Mouse (Mus musculus) c-Kit-positive CD71-negative TER-119-negative erythroid progenitor cells, embryonic 14.5 days (primary cell): ENCODE results near the gene Nfx1.
A peak's percentile ranks its signal among the peaks of the same experiment; 100 is the strongest.

ENCODE experiments used
- DNase-seq: peaks from one replicate; pipeline ENCODE4 v3.0.0-alpha.2; 2013; ENCODE audit warnings: low read depth

The Nfx1 gene

DNA sequence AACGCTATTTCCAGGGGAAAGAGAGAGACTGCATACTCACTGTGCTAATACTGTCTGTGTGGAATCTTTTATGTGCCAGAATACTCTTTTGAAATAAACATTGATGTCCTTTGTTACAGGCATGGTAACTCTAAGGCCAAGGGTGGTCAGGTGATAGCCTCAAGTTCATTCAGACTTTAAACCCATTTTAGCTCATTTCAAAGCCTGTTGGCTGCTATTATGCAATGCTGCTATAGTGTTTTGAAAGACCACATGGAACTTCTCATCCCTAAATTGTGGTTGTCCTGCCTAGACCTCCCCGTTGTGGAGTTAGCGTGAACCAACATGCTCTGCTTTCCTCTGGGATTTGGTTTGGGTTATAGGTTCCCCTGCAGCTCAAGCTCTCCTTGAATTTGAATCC is 5.0 kb downstream of the Nfx1 start:
- DNase-seq = no peak

DNA sequence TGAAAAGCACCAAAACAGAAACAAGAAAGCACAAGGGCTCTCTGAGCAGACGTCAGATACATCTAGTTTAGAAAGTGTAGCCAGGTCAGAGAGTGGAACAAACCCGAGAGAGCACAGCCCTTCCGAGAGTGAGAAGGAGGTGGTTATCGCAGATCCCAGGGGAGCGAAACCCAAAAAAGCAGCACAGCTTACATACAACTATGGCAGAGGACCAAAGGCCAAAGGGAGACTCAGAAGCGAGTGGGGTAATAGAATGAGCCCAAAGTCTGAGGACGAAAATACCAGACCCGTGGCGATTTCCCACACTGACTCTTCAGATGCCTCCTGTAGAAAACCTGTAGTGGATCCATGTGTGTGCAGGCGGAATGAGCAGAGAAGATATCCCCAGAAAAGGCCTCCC is 5.9 kb downstream of the Nfx1 start:
- DNase-seq = no peak

- no peak for DNase-seq
Observed at GRCm38 (mm10) chr4:40979430-40979829, 8.7 kb downstream of the Nfx1 start.

DNA sequence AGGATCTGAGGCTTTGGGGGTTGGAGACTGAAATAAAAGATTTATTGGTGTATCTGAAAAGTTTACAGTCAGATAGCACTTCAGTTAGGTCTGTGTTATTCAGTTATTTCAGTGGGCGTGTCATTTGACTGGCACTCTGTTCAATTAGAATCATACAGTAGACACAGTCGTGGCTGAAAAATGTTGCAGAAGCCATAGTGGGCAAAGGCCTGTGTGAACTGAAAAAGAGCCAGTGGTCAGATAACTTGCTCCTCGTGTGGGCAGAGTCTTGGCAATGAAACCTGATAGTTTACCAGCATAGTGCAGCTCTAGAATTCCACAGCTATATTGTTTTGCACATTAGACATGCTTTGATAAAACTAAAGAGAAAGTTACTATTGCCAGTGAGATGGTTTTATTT is 11.8 kb downstream of the Nfx1 start:
- no peak for DNase-seq

DNA sequence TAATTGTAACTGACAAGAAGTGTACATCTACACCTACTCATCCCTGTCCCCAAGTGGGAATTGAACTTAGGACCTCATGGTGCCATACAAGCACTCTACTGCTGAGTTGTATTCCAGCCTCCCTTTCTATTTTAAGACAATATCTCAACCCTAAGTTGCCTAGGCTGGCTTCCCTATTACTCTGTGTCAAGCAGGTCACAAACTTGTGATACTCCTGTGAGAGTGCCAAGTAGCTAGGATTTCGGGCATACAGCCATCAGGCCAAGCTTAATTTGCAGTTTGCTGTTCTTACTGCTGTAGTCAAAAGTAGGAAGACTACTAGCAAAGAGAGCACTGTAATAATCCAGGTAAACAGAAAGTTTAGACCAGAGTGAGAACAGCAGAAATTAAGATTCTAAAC is 13.0 kb downstream of the Nfx1 start:
- DNase-seq = no peak

DNA sequence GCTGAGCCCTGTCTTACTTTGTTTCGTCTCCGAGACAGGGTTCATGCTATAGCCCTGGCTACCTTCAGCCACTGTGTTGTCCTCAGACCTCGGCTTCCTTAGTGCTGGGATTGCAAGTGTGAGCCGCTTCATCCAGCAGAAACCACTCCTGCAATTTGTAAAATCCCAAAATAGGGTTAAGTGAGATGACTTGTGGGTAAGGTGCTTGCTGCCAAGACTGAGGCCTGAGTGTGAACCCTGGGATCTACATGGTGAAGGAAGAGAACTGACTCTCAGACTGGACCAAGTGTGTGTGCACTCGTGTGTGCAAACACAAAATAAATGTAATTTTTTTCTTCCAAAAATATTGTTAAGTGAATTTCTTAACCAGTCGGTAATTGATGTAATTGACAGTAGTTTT is 18.9 kb downstream of the Nfx1 start:
- no peak for DNase-seq

GRCm38 (mm10) chr4:40996302-40996701 is 25.6 kb downstream of the Nfx1 start:
- DNase-seq = no peak

GRCm38 (mm10) chr4:40997916-40998315 is 27.2 kb downstream of the Nfx1 start:
- DNase-seq = no peak

DNA sequence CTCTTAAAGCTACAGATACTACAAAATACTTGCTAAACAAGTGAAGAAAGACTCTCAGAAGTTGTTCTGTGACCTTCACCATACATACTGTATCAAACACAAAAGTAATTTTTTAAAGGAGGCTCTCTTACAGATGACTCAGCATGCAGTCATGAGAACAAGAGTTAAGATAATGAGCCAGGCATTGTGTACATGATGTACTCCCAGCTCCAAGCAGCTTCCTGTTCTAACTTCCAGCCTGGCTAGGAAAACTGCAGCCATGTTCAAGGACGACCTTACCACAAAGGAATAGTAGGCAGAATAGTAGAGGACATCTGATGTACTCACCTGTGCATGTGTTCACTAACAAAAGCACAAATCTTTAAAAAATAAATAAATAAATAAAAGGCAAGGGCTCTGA is 29.6 kb downstream of the Nfx1 start:
- no peak for DNase-seq

GRCm38 (mm10) chr4:41000842-41001639 is 30.3 kb downstream of the Nfx1 start:
- DNase-seq = no peak

GRCm38 (mm10) chr4:41013351-41013750 is 42.6 kb downstream of the Nfx1 start:
- no peak for DNase-seq

DNA sequence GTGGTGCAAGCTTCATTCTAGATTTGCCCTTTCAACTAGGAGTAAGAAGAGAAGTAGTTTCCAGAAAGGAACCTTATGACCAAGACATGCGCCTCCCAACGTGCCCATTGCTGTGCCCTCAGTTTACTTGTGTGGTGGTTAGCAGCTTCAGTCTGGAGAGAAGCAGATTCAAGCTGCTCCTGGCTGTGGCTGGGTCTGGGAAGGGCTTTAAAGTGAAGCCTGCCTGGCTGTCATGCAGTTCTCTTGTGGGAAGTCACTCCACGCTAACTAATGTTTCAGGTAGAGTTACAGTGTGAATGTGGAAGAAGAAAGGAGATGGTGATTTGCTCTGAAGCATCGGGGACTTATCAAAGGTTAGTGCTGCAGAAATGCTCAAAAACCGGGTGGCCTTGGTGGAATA is 45.1 kb downstream of the Nfx1 start:
- DNase-seq = no peak

GRCm38 (mm10) chr4:41021094-41021493 is 50.4 kb downstream of the Nfx1 start:
- no peak for DNase-seq

- peak; percentile 29 for DNase-seq
Observed at GRCm38 (mm10) chr4:41026086-41026787, 55.5 kb downstream of the Nfx1 start.

DNA sequence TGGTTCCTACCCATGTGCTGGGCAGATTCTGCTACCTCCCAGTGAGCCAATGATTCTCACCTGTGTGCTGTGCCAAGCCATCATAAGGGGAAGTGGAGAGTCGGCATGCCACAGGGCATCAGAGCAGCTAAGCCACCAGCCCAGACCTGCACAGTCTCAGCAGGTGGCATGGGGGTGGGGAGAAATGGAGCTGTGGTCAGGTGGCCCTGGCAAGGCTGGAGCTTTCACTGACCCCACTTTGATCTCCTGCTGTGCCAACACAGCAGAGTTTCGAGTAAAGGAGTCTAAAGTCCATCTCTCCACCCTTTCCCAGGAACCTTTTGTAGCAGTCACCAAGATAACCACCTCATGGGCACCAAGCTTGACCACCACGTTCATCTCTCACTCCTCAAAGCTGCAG is 57.2 kb downstream of the Nfx1 start:
- DNase-seq = no peak

DNA sequence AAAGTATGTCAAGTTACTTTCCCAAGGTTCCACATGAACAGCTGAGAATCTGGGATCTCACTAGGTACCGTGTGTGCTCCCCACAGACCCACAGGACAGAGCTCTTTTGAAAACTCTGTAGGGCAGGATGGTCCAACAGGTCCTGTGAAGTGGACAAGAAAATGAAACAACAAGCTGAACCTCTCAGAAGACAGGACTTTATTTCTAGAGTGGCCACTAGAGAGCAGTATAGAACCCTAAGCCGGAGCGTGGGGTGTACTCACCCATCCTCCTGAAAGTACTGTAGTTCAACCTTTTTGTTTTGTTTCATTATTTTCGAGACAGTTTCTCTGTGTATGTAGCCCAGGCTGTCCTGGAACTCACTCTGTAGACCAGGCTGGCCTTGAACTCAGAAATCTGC is 57.6 kb downstream of the Nfx1 start:
- peak; percentile 31 for DNase-seq

DNA sequence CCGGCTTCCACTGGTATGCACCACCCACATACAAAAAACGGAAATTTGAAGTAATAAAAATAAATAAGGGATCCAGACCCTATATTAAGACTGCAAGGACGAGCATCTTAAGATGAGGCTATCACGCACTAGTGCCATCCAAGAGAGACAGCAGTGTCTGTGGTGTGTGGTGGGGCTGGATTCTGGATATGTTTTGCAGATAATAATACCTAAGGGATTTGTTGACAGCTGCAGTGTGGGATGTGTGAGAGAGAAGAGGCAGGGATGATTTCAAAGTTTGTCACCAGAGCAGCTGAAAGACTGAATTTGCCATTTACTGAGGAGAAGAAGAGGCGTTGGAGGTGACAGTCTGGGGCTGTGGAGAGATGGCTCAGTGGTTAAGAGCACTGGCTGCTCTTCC is 58.7 kb downstream of the Nfx1 start:
- no peak for DNase-seq

DNA sequence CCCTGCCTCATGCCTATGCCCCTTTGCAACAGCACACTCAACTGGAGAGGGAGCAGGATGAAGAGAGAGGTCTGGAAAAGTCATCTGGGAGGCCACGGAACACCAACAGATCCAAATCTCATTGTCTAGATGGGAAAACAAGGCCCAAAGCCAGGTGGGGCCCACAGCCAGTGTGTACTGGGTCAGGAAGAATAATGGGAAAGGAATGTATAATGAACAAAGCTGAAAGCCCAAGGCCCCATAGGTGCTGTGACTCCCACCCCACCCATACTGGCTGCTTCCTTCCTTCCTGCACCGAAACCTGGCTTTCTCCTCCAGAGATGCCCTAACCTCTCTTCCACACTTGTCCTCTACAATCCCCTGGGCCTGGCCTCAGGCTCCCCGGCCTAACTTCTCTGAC is 60.5 kb downstream of the Nfx1 start:
- DNase-seq = no peak

DNA sequence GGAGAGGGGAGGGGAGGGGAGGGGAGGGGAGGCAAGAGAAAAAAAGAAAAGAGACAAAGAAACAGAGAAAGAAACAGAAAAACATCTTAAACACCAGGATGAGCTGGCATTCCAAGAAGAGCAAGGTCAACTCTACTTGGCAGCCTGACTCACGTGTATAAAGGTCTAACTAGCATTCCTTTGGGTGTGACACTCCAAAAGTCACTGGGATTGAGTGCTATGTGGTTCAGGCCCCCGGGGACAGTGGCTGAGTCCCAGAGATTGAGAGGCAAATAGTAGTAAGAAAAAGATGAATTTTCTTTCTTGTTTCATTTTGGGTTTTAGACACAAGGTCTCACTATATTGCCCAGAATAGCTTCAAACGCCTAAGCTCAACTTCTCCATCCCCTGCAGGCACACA is 67.2 kb downstream of the Nfx1 start:
- no peak for DNase-seq

GRCm38 (mm10) chr4:41040983-41041382 is 70.3 kb downstream of the Nfx1 start:
- no peak for DNase-seq

DNA sequence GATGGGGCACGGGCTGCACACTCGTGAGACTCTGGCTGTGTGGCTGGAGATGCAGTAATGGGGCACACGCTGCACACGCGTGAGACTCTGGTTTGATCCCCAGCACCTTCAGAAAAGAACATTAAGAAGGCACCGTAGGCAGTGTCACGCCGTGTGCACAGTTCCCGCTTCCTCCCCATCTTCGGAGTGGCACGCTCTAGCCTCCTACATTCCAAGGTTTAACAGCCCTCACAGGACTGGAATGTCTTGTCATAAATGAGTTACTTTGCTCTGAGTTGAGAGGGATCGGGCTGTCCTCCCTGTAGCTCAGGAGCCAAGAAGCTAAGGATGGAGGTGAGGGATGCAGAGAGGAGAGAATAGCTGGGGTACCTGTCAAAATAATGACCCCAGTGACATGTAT is 72.2 kb downstream of the Nfx1 start:
- no peak for DNase-seq

- DNase-seq = no peak
Observed at GRCm38 (mm10) chr4:41043961-41044360, 73.3 kb downstream of the Nfx1 start.

DNA sequence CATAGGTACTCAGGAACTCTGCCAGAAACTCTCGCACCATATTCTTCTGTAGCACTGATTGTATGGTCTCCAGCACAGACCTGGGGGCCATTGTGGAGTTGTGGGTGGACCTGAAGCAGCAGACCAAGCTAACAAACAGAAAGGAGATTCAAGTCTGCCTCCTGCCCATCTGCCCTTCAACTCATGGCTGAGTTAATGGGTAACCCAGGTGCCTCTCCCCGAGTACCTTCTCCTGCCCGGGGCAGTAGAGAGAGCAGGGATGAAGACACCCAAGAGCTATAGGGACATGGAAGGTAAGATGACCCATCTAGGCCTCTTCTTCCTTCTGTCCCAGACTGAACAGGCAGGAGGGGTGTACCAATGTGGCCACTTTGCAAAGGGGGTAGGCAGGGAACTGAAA is 74.6 kb downstream of the Nfx1 start:
- DNase-seq = no peak

DNA sequence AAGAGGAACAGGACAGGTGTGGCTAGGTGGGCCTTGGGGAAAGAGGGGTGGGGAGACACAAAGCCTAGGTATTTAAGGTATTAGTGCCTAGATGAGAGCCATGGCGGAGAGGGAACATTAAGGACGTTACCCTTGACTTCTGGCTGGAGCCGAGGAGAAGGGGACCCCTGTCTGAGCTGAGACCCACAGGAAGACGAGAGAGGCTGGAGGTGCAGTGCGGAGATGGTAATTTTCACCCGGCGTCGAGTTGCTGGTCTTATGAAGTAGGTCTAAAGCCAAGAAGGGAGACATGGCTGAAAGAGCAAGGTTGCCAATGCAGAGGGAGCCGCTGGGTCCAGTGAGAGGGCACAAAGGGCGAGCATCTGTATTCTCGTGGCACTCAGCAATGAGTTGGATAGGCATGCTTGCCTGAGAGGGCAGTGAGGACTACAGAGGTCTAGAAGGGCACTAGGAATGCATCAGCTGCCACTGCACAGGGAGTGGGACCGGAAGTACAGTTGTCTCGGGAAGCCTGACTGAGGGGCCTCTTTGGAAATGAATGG is 75.6 kb downstream of the Nfx1 start:
- DNase-seq = no peak
